Mouse (Mus musculus): ENCODE measurements around the gene Gm42715. TPM values are rescaled to one million over a fixed set of nuclear protein-coding genes. Genes with fewer than 3 reads are reported as not detected.

Gene Gm42715
- polyA plus RNA-seq, 1 experiment from 2014 or later = 17.1 TPM

DNA sequence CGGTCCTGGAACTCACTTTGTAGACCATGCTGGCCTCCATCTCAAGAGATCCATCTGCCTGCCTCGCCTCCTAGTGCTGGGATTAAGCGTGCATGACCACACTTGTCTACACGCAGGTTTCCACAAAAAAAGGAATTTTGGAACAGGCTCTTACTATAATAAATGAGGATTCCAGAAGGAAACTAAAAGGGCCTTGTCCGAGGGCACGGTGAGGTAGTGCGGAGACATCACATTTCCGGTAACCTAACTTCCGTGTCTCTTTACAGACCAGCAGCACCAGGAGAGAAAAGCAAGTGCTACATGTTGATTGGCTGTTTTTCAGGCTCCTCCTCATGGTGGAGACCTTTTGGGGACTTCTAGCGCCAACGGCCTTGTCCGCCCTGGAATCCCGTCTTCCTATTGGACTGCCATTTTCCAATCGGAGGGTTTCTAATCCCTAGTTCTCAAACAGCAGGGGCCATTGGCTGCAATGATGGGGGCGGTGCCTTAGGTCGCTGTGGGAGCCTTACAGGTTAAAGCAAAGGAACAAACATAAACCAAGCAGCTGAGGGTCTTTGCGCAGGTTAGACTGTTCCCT is 53.6 kb downstream of the Gm42715 start, which contains the start of gene Phkg2:
Gene Phkg2, plus strand, starts transcription at position 446 of the 577 bp plus-strand sequence.
- DNase-seq (ENCODE audit: low spot score) = peak; percentile 83
- Histone ChIP-seq H3K4me1 (peaks cover 20% of the 10 kb centered on the region), H3K9me3 (replicated peaks) (no peaks in the 10 kb centered on the region), H3K36me3 (peaks cover 40% of the 10 kb centered on the region), H3K27ac (peak within 1 kb of the TSS; percentile 92), H3K4me3 (peak within 1 kb of the TSS; percentile 92), H3K27me3 (ENCODE audit: low read depth, poor library complexity, severe bottlenecking) (no peaks in the 10 kb centered on the region)
- under 1% methylated on average over 17 of the region's 17 CpGs for WGBS

DNA sequence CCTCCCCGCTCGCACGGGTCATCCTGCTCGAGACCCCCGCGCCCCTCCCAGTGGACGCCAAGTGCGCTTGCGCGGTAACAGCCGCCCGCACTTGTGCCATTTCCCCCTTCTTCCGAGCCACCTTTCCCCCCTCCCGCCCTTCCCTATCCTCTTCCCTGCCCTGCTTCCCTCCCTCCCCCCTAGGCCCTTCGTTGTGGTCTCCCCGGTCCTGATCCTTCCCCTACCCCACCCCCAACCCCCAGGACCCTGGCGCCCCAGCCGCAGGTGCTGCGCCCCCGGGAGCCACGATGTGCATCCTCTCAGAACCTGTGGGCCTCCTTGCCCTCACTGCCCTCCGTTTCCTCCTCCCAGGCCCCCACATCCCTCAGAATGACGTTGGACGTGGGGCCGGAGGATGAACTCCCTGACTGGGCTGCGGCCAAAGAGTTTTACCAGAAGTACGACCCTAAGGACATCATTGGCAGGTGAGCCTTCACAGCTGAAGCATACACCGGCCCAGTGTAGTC is 54.2 kb downstream of the Gm42715 start:
- peak overlapping the region; percentile 92 for H3K4me3 ChIP-seq
- H3K36me3 ChIP-seq = peaks cover 44% of the 10 kb centered on the region
- no peak for DNase-seq (ENCODE audit: low spot score)
- H3K9me3 ChIP-seq (replicated peaks) = no peaks in the 10 kb centered on the region
- peaks cover 20% of the 10 kb centered on the region for H3K4me1 ChIP-seq
- H3K27me3 ChIP-seq (ENCODE audit: low read depth, poor library complexity, severe bottlenecking) = no peaks in the 10 kb centered on the region
- WGBS = 1% methylated on average over 27 of the region's 28 CpGs
- peak overlapping the region; percentile 92 for H3K27ac ChIP-seq

DNA sequence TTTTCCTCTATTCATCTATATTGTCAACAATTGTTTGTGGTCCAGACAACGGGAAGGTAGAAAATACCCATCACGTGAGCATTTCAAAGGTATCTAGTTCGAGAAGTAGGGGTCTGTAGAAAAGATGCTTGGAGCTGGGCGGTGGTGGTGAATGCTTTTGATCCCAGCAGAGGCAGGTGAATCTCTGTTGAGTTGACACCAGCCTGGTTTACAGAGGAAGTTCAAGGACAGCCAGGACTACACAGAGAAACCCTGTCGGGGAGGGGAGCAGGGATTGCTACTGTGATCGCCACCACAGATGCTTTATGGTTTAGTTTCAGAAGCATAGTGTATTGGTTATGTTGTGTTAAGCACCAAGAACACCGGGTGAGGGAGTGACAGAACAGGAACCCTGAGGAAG is 54.7 kb downstream of the Gm42715 start:
- no peaks in the 10 kb centered on the region for H3K27me3 ChIP-seq (ENCODE audit: low read depth, poor library complexity, severe bottlenecking)
- WGBS = 26% methylated on average over 7 of the region's 7 CpGs
- DNase-seq (ENCODE audit: low spot score) = no peak
- peaks cover 43% of the 10 kb centered on the region for H3K36me3 ChIP-seq
- peak overlapping the region; percentile 92 for H3K27ac ChIP-seq
- H3K9me3 ChIP-seq (replicated peaks) = no peaks in the 10 kb centered on the region
- H3K4me1 ChIP-seq = peaks cover 20% of the 10 kb centered on the region
- H3K4me3 ChIP-seq = peak overlapping the region; percentile 92

DNA sequence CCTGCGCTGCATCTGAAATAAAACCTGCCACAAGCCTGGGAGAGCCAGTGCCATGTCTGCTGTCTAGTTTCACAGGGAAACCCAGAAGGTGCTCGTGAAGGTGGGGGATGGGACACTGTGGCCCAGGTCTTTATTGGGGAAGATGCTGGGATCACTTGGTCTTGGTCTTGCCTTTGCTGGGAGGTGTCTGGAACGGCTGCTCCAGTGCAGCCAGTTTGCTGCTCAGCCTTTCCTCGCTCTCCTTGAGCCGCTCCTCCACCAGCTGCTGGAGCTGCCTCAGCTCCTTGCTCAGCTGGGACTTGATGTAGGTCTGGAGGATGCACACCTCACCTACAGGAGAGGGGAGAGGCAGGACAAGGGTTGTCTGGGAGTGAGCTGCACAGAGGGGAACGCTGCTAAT is 63.9 kb downstream of the Gm42715 start:
- no peak for DNase-seq (ENCODE audit: low spot score)
- Histone ChIP-seq H3K9me3 (replicated peaks) (no peaks in the 10 kb centered on the region), H3K4me3 (no peak overlapping the region), H3K27ac (no peak overlapping the region), H3K36me3 (peaks cover 69% of the 10 kb centered on the region), H3K27me3 (ENCODE audit: low read depth, poor library complexity, severe bottlenecking) (no peaks in the 10 kb centered on the region), H3K4me1 (peaks cover 15% of the 10 kb centered on the region)
- WGBS = 93% methylated on average over 6 of the region's 6 CpGs

DNA sequence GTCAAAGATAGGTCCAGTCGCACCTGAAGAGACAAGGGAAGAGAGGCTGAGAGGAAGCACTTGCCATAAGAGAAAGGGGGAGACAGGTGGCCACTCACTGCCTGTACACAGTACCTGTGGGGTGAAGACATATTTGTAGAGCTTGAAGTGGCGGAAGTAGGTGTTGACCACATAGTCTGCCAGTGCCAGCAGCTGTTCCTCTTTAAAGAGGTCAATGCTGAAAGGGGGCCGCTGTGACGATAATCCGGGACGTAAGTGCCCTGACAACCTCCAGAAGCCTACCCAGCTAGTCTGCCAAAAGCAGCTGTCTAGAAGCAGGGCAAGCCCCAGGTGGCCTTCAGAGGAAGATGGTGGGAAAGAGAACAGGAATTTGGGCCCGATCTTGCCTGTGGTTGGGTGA is 65.6 kb downstream of the Gm42715 start:
- Histone ChIP-seq H3K36me3 (peaks cover 59% of the 10 kb centered on the region), H3K4me3 (no peak overlapping the region), H3K4me1 (peaks cover 27% of the 10 kb centered on the region), H3K27me3 (ENCODE audit: low read depth, poor library complexity, severe bottlenecking) (no peaks in the 10 kb centered on the region), H3K27ac (no peak overlapping the region), H3K9me3 (replicated peaks) (no peaks in the 10 kb centered on the region)
- DNase-seq (ENCODE audit: low spot score) = no peak
- 88% methylated on average over 7 of the region's 7 CpGs for WGBS

DNA sequence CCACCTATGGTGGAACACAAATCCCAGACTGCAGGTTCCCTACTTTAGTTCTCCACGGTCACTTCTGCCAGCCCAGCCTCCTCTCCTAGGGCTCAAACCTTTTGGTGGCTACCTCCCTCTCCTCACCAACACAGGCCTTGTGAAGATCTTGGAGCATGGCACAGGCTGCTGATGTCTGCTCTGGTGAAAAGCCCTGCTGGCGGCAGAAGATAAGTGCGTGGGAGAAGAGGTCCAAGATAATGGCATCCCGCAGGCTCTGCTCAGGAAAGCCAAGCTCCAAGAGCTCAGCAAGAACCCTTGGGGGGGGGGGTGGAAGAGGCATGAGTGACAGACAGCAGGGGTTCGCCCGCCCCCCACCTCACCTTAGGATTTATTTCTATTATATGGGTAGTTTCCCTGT is 66.8 kb downstream of the Gm42715 start:
- H3K36me3 ChIP-seq = peaks cover 58% of the 10 kb centered on the region
- peaks cover 27% of the 10 kb centered on the region for H3K4me1 ChIP-seq
- DNase-seq (ENCODE audit: low spot score) = no peak
- no peak overlapping the region for H3K27ac ChIP-seq
- H3K27me3 ChIP-seq (ENCODE audit: low read depth, poor library complexity, severe bottlenecking) = no peaks in the 10 kb centered on the region
- WGBS = 83% methylated on average over 6 of the region's 6 CpGs
- no peak overlapping the region for H3K4me3 ChIP-seq
- H3K9me3 ChIP-seq (replicated peaks) = no peaks in the 10 kb centered on the region

DNA sequence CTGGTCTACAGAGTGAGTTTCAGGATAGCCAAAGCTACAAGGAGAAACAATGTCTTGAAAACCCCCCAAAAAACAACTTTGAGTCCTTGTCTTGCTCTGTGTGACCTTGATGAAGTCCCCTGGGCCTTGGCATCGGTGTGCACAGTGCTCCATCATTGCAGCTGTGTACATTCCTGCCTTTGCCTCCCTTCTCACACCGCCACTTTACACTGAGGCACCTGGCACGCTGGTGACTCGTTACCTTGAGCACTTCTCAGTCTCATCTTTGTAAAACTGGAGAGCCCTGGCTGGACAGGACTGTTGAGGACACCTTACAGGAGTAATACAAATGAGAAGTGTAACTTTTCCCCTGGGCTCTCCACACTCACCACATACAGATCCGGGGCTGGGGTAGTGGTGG is 67.8 kb downstream of the Gm42715 start:
- H3K4me1 ChIP-seq = peaks cover 27% of the 10 kb centered on the region
- H3K4me3 ChIP-seq = peak overlapping the region; percentile 94
- H3K27me3 ChIP-seq (ENCODE audit: low read depth, poor library complexity, severe bottlenecking) = no peaks in the 10 kb centered on the region
- peaks cover 58% of the 10 kb centered on the region for H3K36me3 ChIP-seq
- WGBS = 76% methylated on average over 5 of the region's 5 CpGs
- H3K27ac ChIP-seq = peak overlapping the region; percentile 88
- DNase-seq (ENCODE audit: low spot score) = no peak
- no peaks in the 10 kb centered on the region for H3K9me3 ChIP-seq (replicated peaks)

DNA sequence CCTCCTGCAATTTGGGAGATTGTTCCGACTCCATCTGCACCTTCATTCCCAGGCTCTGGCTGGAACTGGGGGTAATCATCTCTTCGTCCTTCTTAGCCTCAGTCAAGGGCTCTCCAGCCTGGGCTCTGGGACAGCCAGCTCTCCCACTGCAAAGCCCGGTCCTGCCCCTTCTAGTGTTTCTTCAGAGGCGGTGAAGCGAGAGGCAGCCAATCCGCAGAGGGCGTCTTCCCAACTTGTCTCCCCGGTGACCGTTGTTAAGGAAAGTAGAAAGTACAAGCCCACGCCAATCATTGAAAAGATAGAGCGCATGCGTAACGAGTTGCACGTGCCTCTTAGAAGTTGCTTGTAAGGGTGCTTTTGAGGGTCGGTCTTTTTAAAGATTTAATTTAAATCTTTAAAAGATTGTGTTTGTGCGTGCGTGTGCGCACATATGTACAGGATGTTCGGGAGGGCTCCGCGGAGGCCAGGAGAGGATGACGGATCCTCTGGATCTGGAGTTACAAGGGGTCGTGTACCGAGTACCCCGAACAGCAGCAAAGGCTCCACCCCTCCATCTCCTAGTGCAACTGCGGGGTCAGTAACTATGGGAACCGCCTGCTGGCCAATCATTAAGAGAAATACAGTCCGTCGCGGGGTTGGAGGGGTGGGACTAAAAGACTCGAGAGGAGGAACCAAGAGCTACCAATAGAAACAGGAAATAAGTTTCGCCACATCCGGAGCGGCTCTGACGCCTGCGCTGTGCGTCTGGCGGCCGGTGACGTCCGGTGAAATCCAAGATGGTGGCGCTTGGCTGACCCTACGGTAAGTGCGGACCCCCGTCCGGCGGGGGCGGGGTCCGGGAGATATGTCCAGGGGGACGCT is 68.9 kb downstream of the Gm42715 start, which contains the start of the genes Ccdc189 and Rnf40:
Gene Ccdc189, minus strand, starts transcription at position 585 of the 861 bp plus-strand sequence.
Gene Rnf40, plus strand, starts transcription at position 757 of the 861 bp plus-strand sequence.
- Histone ChIP-seq H3K36me3 (peaks cover 58% of the 10 kb centered on the region), H3K27me3 (ENCODE audit: low read depth, poor library complexity, severe bottlenecking) (no peaks in the 10 kb centered on the region), H3K4me1 (peaks cover 27% of the 10 kb centered on the region), H3K4me3 (peak within 1 kb of the TSS; percentile 94), H3K27ac (peak within 1 kb of the TSS; percentile 88), H3K9me3 (replicated peaks) (no peaks in the 10 kb centered on the region)
- under 1% methylated on average over 50 of the region's 50 CpGs for WGBS
- peak; percentile 90 for DNase-seq (ENCODE audit: low spot score)

DNA sequence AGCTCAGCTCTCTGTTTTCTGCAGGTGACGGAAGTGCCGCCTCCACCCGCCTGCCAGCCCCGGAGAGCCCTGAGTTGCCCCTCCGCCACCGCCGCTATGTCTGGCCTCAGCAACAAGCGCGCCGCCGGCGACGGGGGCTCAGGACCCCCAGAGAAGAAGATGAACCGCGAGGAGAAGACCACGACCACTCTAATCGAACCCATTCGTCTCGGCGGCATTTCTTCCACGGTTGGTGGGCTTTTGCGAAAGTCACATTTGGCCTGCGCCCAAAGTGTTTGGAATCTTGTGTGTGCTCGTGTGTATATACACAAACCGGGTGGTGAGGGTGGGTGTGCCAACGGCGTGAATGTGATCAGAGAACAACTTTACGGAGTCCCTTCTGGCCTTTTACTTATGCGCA is 69.5 kb downstream of the Gm42715 start:
- peak overlapping the region; percentile 94 for H3K4me3 ChIP-seq
- peaks cover 27% of the 10 kb centered on the region for H3K4me1 ChIP-seq
- no peaks in the 10 kb centered on the region for H3K27me3 ChIP-seq (ENCODE audit: low read depth, poor library complexity, severe bottlenecking)
- H3K9me3 ChIP-seq (replicated peaks) = no peaks in the 10 kb centered on the region
- 6% methylated on average over 29 of the region's 29 CpGs for WGBS
- DNase-seq (ENCODE audit: low spot score) = no peak
- peak overlapping the region; percentile 88 for H3K27ac ChIP-seq
- H3K36me3 ChIP-seq = peaks cover 58% of the 10 kb centered on the region

DNA sequence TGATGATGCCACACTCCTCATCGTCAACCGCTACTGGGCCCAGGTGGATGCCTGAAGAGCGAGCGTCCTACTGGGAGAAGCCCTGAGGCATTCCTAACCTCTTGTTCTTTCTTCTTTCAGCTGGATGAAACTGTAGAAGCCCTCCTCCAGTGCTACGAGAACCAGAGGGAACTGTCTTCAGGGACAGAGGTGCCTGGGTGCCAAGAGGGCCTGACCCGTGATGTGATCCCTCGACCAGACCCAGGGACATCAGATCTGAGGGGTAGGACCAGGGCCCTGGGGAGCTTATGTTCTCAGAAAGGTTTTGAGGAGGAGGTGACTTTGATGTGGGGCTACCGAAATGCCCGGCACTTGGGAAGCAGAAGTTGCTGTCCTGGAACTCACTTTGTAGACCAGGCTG is 70.3 kb downstream of the Gm42715 start:
- Histone ChIP-seq H3K9me3 (replicated peaks) (no peaks in the 10 kb centered on the region), H3K36me3 (peaks cover 58% of the 10 kb centered on the region), H3K27me3 (ENCODE audit: low read depth, poor library complexity, severe bottlenecking) (no peaks in the 10 kb centered on the region), H3K4me3 (peak overlapping the region; percentile 94), H3K4me1 (peaks cover 27% of the 10 kb centered on the region), H3K27ac (no peak overlapping the region)
- 93% methylated on average over 9 of the region's 9 CpGs for WGBS
- DNase-seq (ENCODE audit: low spot score) = no peak

DNA sequence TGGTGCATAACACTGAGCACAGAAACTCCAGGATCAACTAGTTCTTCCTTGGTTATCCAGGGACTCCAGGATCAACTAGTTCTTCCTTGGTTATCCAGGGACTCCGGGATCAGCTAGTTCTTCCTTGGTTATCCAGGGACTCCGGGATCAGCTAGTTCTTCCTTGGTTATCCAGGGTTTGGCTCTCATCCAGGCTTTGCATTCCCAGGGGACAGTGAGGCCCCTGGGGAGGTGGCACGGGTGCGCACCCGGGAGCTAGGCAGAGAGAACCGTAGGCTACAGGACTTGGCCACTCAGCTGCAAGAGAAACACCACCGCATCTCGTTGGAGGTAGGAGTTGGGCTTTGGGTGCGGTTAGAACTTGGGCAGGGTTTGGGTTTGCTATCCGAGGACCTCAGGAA is 71.7 kb downstream of the Gm42715 start:
- peaks cover 66% of the 10 kb centered on the region for H3K36me3 ChIP-seq
- peaks cover 27% of the 10 kb centered on the region for H3K4me1 ChIP-seq
- 96% methylated on average over 10 of the region's 10 CpGs for WGBS
- no peak for DNase-seq (ENCODE audit: low spot score)
- no peak overlapping the region for H3K27ac ChIP-seq
- no peaks in the 10 kb centered on the region for H3K27me3 ChIP-seq (ENCODE audit: low read depth, poor library complexity, severe bottlenecking)
- no peak overlapping the region for H3K4me3 ChIP-seq
- no peaks in the 10 kb centered on the region for H3K9me3 ChIP-seq (replicated peaks)

DNA sequence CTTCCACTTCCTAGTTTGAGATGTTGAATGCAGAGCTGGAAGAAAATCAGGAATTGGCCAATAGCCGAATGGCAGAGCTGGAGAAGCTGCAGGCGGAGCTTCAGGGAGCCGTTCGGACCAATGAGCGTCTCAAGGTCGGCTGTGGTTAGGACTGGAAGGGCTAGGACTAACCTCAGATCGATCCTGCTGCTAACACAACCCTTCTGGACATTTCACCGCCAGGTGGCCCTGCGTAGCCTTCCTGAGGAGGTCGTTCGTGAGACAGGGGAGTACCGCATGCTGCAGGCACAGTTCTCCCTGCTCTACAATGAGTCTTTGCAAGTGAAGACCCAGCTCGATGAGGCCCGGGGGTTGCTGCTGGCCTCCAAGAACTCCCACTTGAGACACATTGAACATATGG is 73.2 kb downstream of the Gm42715 start:
- Histone ChIP-seq H3K4me3 (no peak overlapping the region), H3K36me3 (peaks cover 81% of the 10 kb centered on the region), H3K27ac (no peak overlapping the region), H3K9me3 (replicated peaks) (no peaks in the 10 kb centered on the region), H3K27me3 (ENCODE audit: low read depth, poor library complexity, severe bottlenecking) (no peaks in the 10 kb centered on the region), H3K4me1 (peaks cover 17% of the 10 kb centered on the region)
- WGBS = 91% methylated on average over 14 of the region's 14 CpGs
- DNase-seq (ENCODE audit: low spot score) = no peak

DNA sequence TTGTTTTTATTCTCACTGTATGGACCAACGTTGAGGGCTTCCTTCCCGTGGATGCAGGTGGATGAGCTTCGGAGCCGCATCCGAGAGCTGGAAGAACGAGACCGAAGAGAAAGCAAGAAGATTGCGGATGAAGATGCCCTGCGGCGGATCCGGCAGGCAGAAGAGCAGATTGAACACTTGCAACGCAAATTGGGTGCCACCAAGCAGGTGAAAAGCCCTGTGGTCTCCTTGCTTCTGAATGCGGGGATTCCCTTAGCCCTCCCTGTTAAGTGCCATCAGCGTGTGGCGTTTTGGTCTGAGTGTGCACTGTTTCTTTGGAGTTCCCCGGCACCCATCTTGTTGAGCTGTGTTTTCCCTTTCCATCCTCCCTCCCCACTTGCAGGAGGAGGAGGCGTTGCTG is 77.4 kb downstream of the Gm42715 start:
- 94% methylated on average over 17 of the region's 17 CpGs for WGBS
- no peaks in the 10 kb centered on the region for H3K4me1 ChIP-seq
- DNase-seq (ENCODE audit: low spot score) = no peak
- H3K9me3 ChIP-seq (replicated peaks) = no peaks in the 10 kb centered on the region
- H3K4me3 ChIP-seq = no peak overlapping the region
- H3K27ac ChIP-seq = no peak overlapping the region
- peaks cover 100% of the 10 kb centered on the region for H3K36me3 ChIP-seq
- H3K27me3 ChIP-seq (ENCODE audit: low read depth, poor library complexity, severe bottlenecking) = no peaks in the 10 kb centered on the region
